In genomic region chr1:71844938-71845685, GRCm38 (mm10) we compare ENCODE assay signal across 8 mouse cellular contexts.
DNase-seq lines count a peak whose midpoint lies in the region; ATAC-seq lines count a peak whose summit lies in the region.

No protein-coding gene starts in this region.

- H3K27me3 ChIP-seq in embryonic facial prominence, embryonic 13.5 days = no peaks in the 10 kb centered on the region
- no peaks in the 10 kb centered on the region for H3K27me3 ChIP-seq in embryonic facial prominence, embryonic 10.5 days (replicated peaks; ENCODE audit: low read depth, poor library complexity, severe bottlenecking)
- no peaks in the 10 kb centered on the region for H3K27me3 ChIP-seq in kidney, embryonic 16.5 days (ENCODE audit: insufficient read depth, low read length)
- H3K27me3 ChIP-seq in midbrain, embryonic 13.5 days = no peaks in the 10 kb centered on the region
- no peaks in the 10 kb centered on the region for H3K27me3 ChIP-seq in hindbrain, embryonic 10.5 days (ENCODE audit: insufficient read depth, poor library complexity, severe bottlenecking)

- peak overlapping the region; percentile 29; the same call in 1 of the 2 replicates for H3K4me2 ChIP-seq in embryonic facial prominence, embryonic 13.5 days
- H3K4me2 ChIP-seq in kidney, embryonic 16.5 days (replicated peaks; ENCODE audit: low read depth, low read length) = peak overlapping the region; percentile 39
- no peak overlapping the region for H3K4me2 ChIP-seq in midbrain, embryonic 13.5 days (replicated peaks)

- peaks cover 10% of the 10 kb centered on the region for H3K4me1 ChIP-seq in embryonic facial prominence, embryonic 13.5 days
- no peaks in the 10 kb centered on the region for H3K4me1 ChIP-seq in embryonic facial prominence, embryonic 10.5 days
- peaks cover 15% of the 10 kb centered on the region for H3K4me1 ChIP-seq in kidney, embryonic 16.5 days (ENCODE audit: insufficient read depth, low read length)
- H3K4me1 ChIP-seq in midbrain, embryonic 13.5 days (replicated peaks) = no peaks in the 10 kb centered on the region
- H3K4me1 ChIP-seq in hindbrain, embryonic 10.5 days (replicated peaks) = no peaks in the 10 kb centered on the region

- H3K4me3 ChIP-seq in embryonic facial prominence, embryonic 13.5 days = no peak overlapping the region
- no peak overlapping the region for H3K4me3 ChIP-seq in embryonic facial prominence, embryonic 10.5 days
- H3K4me3 ChIP-seq in kidney, embryonic 16.5 days (ENCODE audit: low read length) = no peak overlapping the region; the same call in 1 of the 2 replicates
- H3K4me3 ChIP-seq in midbrain, embryonic 13.5 days (replicated peaks) = no peak overlapping the region
- no peak overlapping the region for H3K4me3 ChIP-seq in hindbrain, embryonic 10.5 days

- peak overlapping the region; percentile 35; the same call in 1 of the 2 replicates for H3K27ac ChIP-seq in embryonic facial prominence, embryonic 13.5 days
- no peak overlapping the region for H3K27ac ChIP-seq in embryonic facial prominence, embryonic 10.5 days (replicated peaks)
- H3K27ac ChIP-seq in kidney, embryonic 16.5 days (ENCODE audit: low read length) = peak overlapping the region; percentile 82
- no peak overlapping the region for H3K27ac ChIP-seq in midbrain, embryonic 13.5 days
- no peak overlapping the region for H3K27ac ChIP-seq in hindbrain, embryonic 10.5 days

- ATAC-seq in embryonic facial prominence, embryonic 13.5 days (ENCODE audit: insufficient number of reproducible peaks, insufficient read depth, low FRiP score, low TSS enrichment, low read depth) = 0 out of 2 replicates have a peak, but pooled peaks have one; percentile 15
- ATAC-seq in kidney, embryonic 16.5 days (ENCODE audit: low FRiP score, low TSS enrichment) = peak; percentile 69
- no peak for ATAC-seq in midbrain, embryonic 13.5 days

- H3K36me3 ChIP-seq in embryonic facial prominence, embryonic 13.5 days = no peaks in the 10 kb centered on the region
- H3K36me3 ChIP-seq in embryonic facial prominence, embryonic 10.5 days (replicated peaks) = no peaks in the 10 kb centered on the region
- H3K36me3 ChIP-seq in kidney, embryonic 16.5 days (ENCODE audit: insufficient read depth, low read length) = no peaks in the 10 kb centered on the region
- no peaks in the 10 kb centered on the region for H3K36me3 ChIP-seq in midbrain, embryonic 13.5 days
- H3K36me3 ChIP-seq in hindbrain, embryonic 10.5 days = no peaks in the 10 kb centered on the region

- no peak for DNase-seq in embryonic facial prominence, embryonic 10.5 days (ENCODE audit: low spot score)
- peak; percentile 17 to 22 for DNase-seq in frontal cortex, postnatal 36 days (ENCODE audit: low spot score in 2 of 2)
- DNase-seq in right cerebral cortex, postnatal 10 days (ENCODE audit: low spot score in 2 of 2) = peak; percentile 45 to 49
- DNase-seq in adrenal gland, adult 8-10 months = no peak
- no peak for DNase-seq in hindbrain, embryonic 10.5 days (ENCODE audit: low spot score)

- 46% methylated on average over 16 of the region's 16 CpGs for WGBS in embryonic facial prominence, embryonic 13.5 days
- 77% methylated on average over 16 of the region's 16 CpGs for WGBS in embryonic facial prominence, embryonic 10.5 days
- 26% methylated on average over 16 of the region's 16 CpGs for WGBS in kidney, embryonic 16.5 days
- WGBS in midbrain, embryonic 13.5 days = 86% methylated on average over 16 of the region's 16 CpGs
- 88% methylated on average over 16 of the region's 16 CpGs for WGBS in hindbrain, embryonic 10.5 days

- H3K9ac ChIP-seq in embryonic facial prominence, embryonic 13.5 days = no peak overlapping the region
- peak overlapping the region; percentile 28; the same call in 1 of the 2 replicates for H3K9ac ChIP-seq in kidney, embryonic 16.5 days (replicated peaks; ENCODE audit: low read length)
- no peak overlapping the region for H3K9ac ChIP-seq in midbrain, embryonic 13.5 days (replicated peaks)

- H3K9me3 ChIP-seq in embryonic facial prominence, embryonic 13.5 days = no peaks in the 10 kb centered on the region
- peaks cover 5% of the 10 kb centered on the region; the same call in 1 of the 2 replicates for H3K9me3 ChIP-seq in embryonic facial prominence, embryonic 10.5 days
- H3K9me3 ChIP-seq in kidney, embryonic 16.5 days (ENCODE audit: low read length) = peaks cover 5% of the 10 kb centered on the region; the same call in 1 of the 2 replicates
- H3K9me3 ChIP-seq in midbrain, embryonic 13.5 days = no peaks in the 10 kb centered on the region
- peaks cover 7% of the 10 kb centered on the region for H3K9me3 ChIP-seq in hindbrain, embryonic 10.5 days

Comparison
In these comparisons a context has a peak if more than half of its experiments do, and no peak if none do; other contexts are left out.
1. H3K27ac ChIP-seq: peak in embryonic facial prominence, embryonic 13.5 days (single experiment) and kidney, embryonic 16.5 days (single experiment); none in embryonic facial prominence, embryonic 10.5 days (single experiment), midbrain, embryonic 13.5 days (single experiment) and hindbrain, embryonic 10.5 days (single experiment).
2. DNase-seq: peak in frontal cortex, postnatal 36 days (2 of 2) and right cerebral cortex, postnatal 10 days (2 of 2); none in embryonic facial prominence, embryonic 10.5 days (single experiment), adrenal gland, adult 8-10 months (single experiment) and hindbrain, embryonic 10.5 days (single experiment).